Mouse (Mus musculus) heart, postnatal 0 days (tissue): ENCODE measurements around the gene Emp2. TPM values are rescaled to one million over a fixed set of nuclear protein-coding genes. Genes with fewer than 3 reads are reported as not detected.

Source experiments
- ATAC-seq: fragments of 200-750 bp; cut with Nextera tagmentation; 2 replicates; pipeline ENCODE4 v1.8.0; 2017; ENCODE audit warnings: low read depth, moderate number of reproducible peaks, moderate library complexity; ENCODE audit not compliant: insufficient read depth
- DNase-seq: peaks from one replicate; pipeline ENCODE4 v3.0.0-alpha.2; 2016; ENCODE audit warnings: low spot score
- H3K27ac ChIP-seq: fragments of 300-500 bp; sonication (generic); 2 replicates; pipeline ENCODE4 v1.5.1; 2014; ENCODE audit warnings: low read depth, mild to moderate bottlenecking
- H3K27me3 ChIP-seq: fragments of 300-500 bp; sonication (generic); 2 replicates; pipeline ENCODE4 v1.6.1; 2014; ENCODE audit warnings: low read length, mixed read lengths; ENCODE audit not compliant: control insufficient read depth, insufficient read depth
- H3K36me3 ChIP-seq: fragments of 300-500 bp; sonication (generic); replicated peaks from 2 replicates; pipeline ENCODE4 v1.6.1; 2014; ENCODE audit warnings: low read length, mixed read lengths; ENCODE audit not compliant: control insufficient read depth, insufficient read depth
- H3K4me1 ChIP-seq: fragments of 300-500 bp; sonication (generic); 2 replicates; pipeline ENCODE4 v1.6.1; 2014; ENCODE audit warnings: antibody characterized with exemption; ENCODE audit not compliant: control insufficient read depth, insufficient read depth
- H3K4me2 ChIP-seq: fragments of 300-500 bp; sonication (generic); 2 replicates; pipeline ENCODE4 v1.6.1; 2014; ENCODE audit warnings: low read depth, mild to moderate bottlenecking, low read length, moderate library complexity
- H3K4me3 ChIP-seq: fragments of 300-500 bp; sonication (generic); 2 replicates; pipeline ENCODE4 v1.5.1; 2014; ENCODE audit warnings: low read depth, low read length
- H3K9ac ChIP-seq: fragments of 300-500 bp; sonication (generic); replicated peaks from 2 replicates; pipeline ENCODE4 v1.6.1; 2014; ENCODE audit warnings: low read depth, low read length, mixed read lengths
- H3K9me3 ChIP-seq: fragments of 300-500 bp; sonication (generic); replicated peaks from 2 replicates; pipeline ENCODE4 v1.6.1; 2016; ENCODE audit warnings: low read length; ENCODE audit not compliant: control insufficient read depth
- CTCF ChIP-seq: IDR thresholded peaks from 2 replicates; pipeline ENCODE4 v1.5.1; 2016; ENCODE audit warnings: antibody characterized with exemption, control low read depth, low read depth
- EP300 ChIP-seq: IDR thresholded peaks from 2 replicates; pipeline ENCODE4 v1.6.1; 2016; ENCODE audit warnings: antibody characterized with exemption, low read depth
- WGBS: fragments of 180-500 bp; shearing (Covaris S2); extraction: QIAGEN DNeasy Blood & Tissue Kit; methylation state at CpG from one replicate; pipeline ENCODE4 v1.1.7; 2014; 5-methylcytosine and 5-hydroxymethylcytosine counted together
- polyA plus RNA-seq: library from polyadenylated mRNA; unstranded; fragments of >200 nt; fragmentation: Nextera tagmentation; extraction: Ambion mirVana; gene quantifications from 2 replicates; pipeline ENCODE4 v1.2.1, GENCODE M21; 2015
- total RNA-seq: library from RNA; depleted of rRNA; stranded (reverse); fragments of >200 nt; gene quantifications from 2 replicates; pipeline ENCODE4 v1.2.3, GENCODE M21; 2014; ENCODE audit warnings: low replicate concordance

Gene Emp2
- total and polyA plus RNA-seq, 2 experiments from 2014 or later, result 25.5 to 43.4 TPM

DNA sequence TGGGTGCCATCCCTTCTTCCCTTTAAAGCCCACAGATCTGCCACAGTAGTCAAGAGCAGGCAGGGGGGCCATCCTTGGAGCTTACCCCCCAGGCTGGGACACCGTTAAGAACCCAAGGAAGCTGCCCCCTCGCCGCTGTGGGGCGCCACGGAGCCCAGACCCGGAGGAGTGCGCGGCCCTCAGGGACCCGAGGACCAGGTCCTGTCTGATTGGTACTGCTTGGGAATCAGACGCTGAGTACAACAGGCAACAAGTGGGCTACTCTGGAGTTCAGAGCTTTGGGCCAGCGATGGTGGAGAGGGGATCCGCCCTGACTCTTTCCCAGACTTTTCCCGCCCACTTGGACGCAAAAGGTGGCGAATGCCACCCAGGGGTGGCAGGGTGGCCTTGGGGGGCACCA lies 542 bp downstream of the Emp2 start:
- Histone ChIP-seq H3K36me3 (0 out of 2 replicates have a peak, but pooled peaks cover 3% of the 10 kb centered on the region), H3K9me3 (no peaks in the 10 kb centered on the region), H3K4me3 (peak overlapping the region; percentile 74), H3K4me1 (peaks cover 25% of the 10 kb centered on the region), H3K27me3 (no peaks in the 10 kb centered on the region), H3K4me2 (peak overlapping the region; percentile 89), H3K9ac (peak overlapping the region; percentile 80), H3K27ac (peak overlapping the region; percentile 87)
- no peak for TF ChIP-seq EP300
- peak; percentile 29; the same call in 1 of the 2 replicates for TF ChIP-seq CTCF
- DNase-seq (peak; percentile 20), ATAC-seq (peak; percentile 66)
- 3% methylated on average over 15 of the region's 15 CpGs for WGBS

- Histone ChIP-seq H3K27me3 (no peaks in the 10 kb centered on the region), H3K4me2 (peak overlapping the region; percentile 89), H3K36me3 (0 out of 2 replicates have a peak, but pooled peaks cover 4% of the 10 kb centered on the region), H3K4me3 (no peak overlapping the region), H3K9ac (no peak overlapping the region), H3K27ac (peak overlapping the region; percentile 84), H3K9me3 (no peaks in the 10 kb centered on the region), H3K4me1 (peaks cover 25% of the 10 kb centered on the region)
- no peak for TF ChIP-seq EP300
- TF ChIP-seq CTCF, result no peak
- ATAC-seq (no peak), DNase-seq (no peak)
- 52% methylated on average over 4 of the region's 4 CpGs for WGBS
These were observed 1.8 kb downstream of the Emp2 start for GRCm38 (mm10) chr16:10311989-10312388.

GRCm38 (mm10) chr16:10311086-10311485 lies 2.7 kb downstream of the Emp2 start:
- H3K36me3 ChIP-seq, result 0 out of 2 replicates have a peak, but pooled peaks cover 4% of the 10 kb centered on the region
- peak overlapping the region; percentile 5; the same call in 1 of the 2 replicates for H3K4me3 ChIP-seq
- DNase-seq, result peak; percentile 45
- H3K4me1 ChIP-seq, result peaks cover 31% of the 10 kb centered on the region
- H3K9ac ChIP-seq, result no peak overlapping the region
- peak; percentile 62 for ATAC-seq
- WGBS, result 22% methylated on average over 3 of the region's 3 CpGs
- TF ChIP-seq CTCF (no peak), EP300 (no peak)
- H3K4me2 ChIP-seq, result peak overlapping the region; percentile 89
- no peaks in the 10 kb centered on the region for H3K27me3 ChIP-seq
- peak overlapping the region; percentile 84 for H3K27ac ChIP-seq
- H3K9me3 ChIP-seq, result no peaks in the 10 kb centered on the region

DNA sequence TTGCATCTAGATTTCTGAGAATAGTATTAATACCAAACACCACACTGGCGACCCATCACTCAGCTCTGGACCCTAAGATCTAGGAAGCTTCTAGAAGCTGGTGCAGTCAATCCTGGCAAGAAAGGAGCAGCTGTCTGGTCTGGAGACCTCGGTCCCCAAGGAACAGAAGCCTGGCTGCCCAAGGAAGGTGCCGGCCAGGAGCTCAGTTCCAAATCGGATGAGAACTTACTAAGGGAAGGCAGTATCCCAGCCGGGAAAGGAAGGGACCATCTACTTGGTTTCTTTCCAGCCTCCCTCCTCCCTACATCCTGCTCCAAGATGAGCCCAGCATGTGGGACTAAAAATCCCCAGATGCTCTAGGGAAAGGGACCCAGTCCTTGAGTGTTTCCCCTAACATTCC lies 3.3 kb downstream of the Emp2 start:
- TF ChIP-seq CTCF (no peak), EP300 (no peak)
- Histone ChIP-seq H3K4me1 (peaks cover 31% of the 10 kb centered on the region), H3K4me2 (peak overlapping the region; percentile 89), H3K9me3 (no peaks in the 10 kb centered on the region), H3K27me3 (no peaks in the 10 kb centered on the region), H3K9ac (no peak overlapping the region), H3K27ac (peak overlapping the region; percentile 84), H3K36me3 (0 out of 2 replicates have a peak, but pooled peaks cover 4% of the 10 kb centered on the region), H3K4me3 (no peak overlapping the region)
- 57% methylated on average over 5 of the region's 5 CpGs for WGBS
- DNase-seq, result no peak
- no peak for ATAC-seq

DNA sequence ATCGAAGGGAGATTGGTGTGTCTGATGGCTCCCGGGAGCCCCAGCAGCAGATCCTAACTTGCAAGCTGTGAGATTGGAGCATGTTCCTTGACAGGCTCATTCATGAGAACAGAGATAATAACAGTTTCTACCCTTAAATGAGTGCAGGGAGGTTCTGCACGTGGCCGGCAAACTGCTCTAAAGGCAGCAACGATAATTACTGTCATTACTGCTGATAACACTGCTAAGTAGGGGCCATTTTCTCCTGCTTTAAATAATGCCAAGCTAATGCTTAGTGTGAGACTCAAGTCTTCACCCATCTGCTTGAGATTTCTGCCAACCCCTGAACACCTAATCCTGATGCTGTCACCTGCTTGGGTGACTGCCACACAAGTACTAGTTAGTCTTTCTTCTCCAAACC lies 6.4 kb downstream of the Emp2 start:
- Histone ChIP-seq H3K9me3 (no peaks in the 10 kb centered on the region), H3K4me3 (no peak overlapping the region), H3K4me2 (no peak overlapping the region), H3K9ac (no peak overlapping the region), H3K27me3 (no peaks in the 10 kb centered on the region), H3K4me1 (peaks cover 25% of the 10 kb centered on the region), H3K36me3 (0 out of 2 replicates have a peak, but pooled peaks cover 4% of the 10 kb centered on the region), H3K27ac (no peak overlapping the region)
- TF ChIP-seq EP300 (no peak), CTCF (no peak)
- ATAC-seq (no peak), DNase-seq (no peak)
- WGBS, result 64% methylated on average over 5 of the region's 5 CpGs

DNA sequence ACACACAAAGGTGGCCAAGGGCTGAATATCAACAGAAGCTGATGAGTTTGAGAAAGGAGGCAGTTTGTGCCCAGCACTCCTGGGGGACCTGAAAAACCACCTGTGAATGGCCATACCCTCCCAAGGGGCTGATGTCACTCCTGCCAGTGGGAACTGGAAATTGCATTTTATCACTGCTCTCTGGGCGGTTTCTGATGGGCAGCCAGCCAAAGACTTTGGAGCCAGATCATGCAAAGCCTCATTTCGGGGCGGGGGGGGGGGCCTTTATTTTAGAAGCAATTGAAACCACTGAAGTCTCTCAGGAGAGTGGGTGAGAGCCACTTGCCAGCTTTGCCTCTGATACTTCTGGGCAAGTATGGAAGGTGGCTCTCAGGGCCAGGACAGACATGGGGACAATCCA lies 7.7 kb downstream of the Emp2 start:
- no peak overlapping the region for H3K27ac ChIP-seq

More for the DNA sequence above, 7.7 kb downstream of the Emp2 start:
- Histone ChIP-seq H3K4me2 (no peak overlapping the region), H3K4me1 (peaks cover 13% of the 10 kb centered on the region; the same call in 1 of the 2 replicates), H3K36me3 (0 out of 2 replicates have a peak, but pooled peaks cover 4% of the 10 kb centered on the region), H3K27me3 (no peaks in the 10 kb centered on the region), H3K9ac (no peak overlapping the region), H3K9me3 (no peaks in the 10 kb centered on the region), H3K4me3 (no peak overlapping the region)
- WGBS, result 37% methylated on average over 3 of the region's 3 CpGs
- DNase-seq (no peak), ATAC-seq (no peak)
- no peak for TF ChIP-seq EP300
